Mouse (Mus musculus): Measurements from ENCODE around the gene Spata25.

- TF ChIP-seq CTCF (IDR thresholded peaks at IDR 0.05; ENCODE audit: borderline replicate concordance, insufficient read depth, low read depth, low read length) (no peak), POLR2A (IDR thresholded peaks at IDR 0.05; ENCODE audit: borderline replicate concordance, insufficient read depth, low read length) (no peak)
These were observed 10.6 kb downstream of the Spata25 start for GRCm38 (mm10) chr2:164817703-164818102.

Data from cerebellum, adult 2 months (tissue).